Mouse (Mus musculus) CH12.LX (cell line): ENCODE data around the gene Depdc1b. TPM values are rescaled to one million over a fixed set of nuclear protein-coding genes. Genes with fewer than 3 reads are reported as not detected.

Source experiments
- DNase-seq: peaks from one replicate; pipeline ENCODE4 v3.0.0-alpha.2; 2013; ENCODE audit errors: extremely low read depth
- H3K27ac ChIP-seq: 2 replicates; pipeline ENCODE4 v1.5.1; 2012; ENCODE audit warnings: low read depth, mild to moderate bottlenecking, control low read depth, moderate library complexity; ENCODE audit not compliant: insufficient read depth
- H3K27me3 ChIP-seq: replicated peaks from 2 replicates; pipeline ENCODE3; 2012; ENCODE audit warnings: inconsistent platforms
- H3K36me3 ChIP-seq, 2 experiments: replicated peaks in 1 of 2; 2 replicates each; pipeline versions ENCODE3 to v1.6.1; 2012; ENCODE audit warnings: inconsistent platforms in 1 of 2, low read length in 1 of 2, mild to moderate bottlenecking in 1 of 2, mixed read lengths in 1 of 2, moderate library complexity in 1 of 2; ENCODE audit not compliant: control insufficient read depth in 1 of 2, insufficient read depth in 1 of 2
- H3K4me1 ChIP-seq, 2 experiments: 2 replicates each; pipeline ENCODE4 v1.6.1; 2012; ENCODE audit warnings: inconsistent platforms in 1 of 2, moderate library complexity in 1 of 2; ENCODE audit not compliant: insufficient read depth in 2 of 2, control insufficient read depth in 1 of 2
- H3K4me2 ChIP-seq: 2 replicates; pipeline ENCODE4 v1.6.1; 2012; ENCODE audit warnings: low read depth, mild to moderate bottlenecking, control low read depth; ENCODE audit not compliant: poor library complexity, insufficient read depth, severe bottlenecking
- H3K4me3 ChIP-seq, 3 experiments: fragments of 150-350 bp in 1 of 3; sonication (generic) in 1 of 3; replicated peaks in 1 of 3; 2 replicates each; pipeline versions ENCODE3 to v1.5.1; 2011 to 2012; ENCODE audit warnings: low read depth in 2 of 3, low read length in 2 of 3, mild to moderate bottlenecking in 2 of 3, moderate library complexity in 2 of 3, control low read depth in 1 of 3, improper control_type of control experiment in 1 of 3, inconsistent platforms in 1 of 3, mixed read lengths in 1 of 3; ENCODE audit not compliant: poor library complexity in 1 of 3
- H3K79me2 ChIP-seq: replicated peaks from 2 replicates; pipeline ENCODE4 v1.6.1; 2012; ENCODE audit warnings: mild to moderate bottlenecking, moderate library complexity; ENCODE audit not compliant: control insufficient read depth, poor library complexity, insufficient read depth, severe bottlenecking; ENCODE audit errors: extremely low read depth
- H3K9ac ChIP-seq: 2 replicates; pipeline ENCODE4 v1.6.1; 2012; ENCODE audit warnings: low read depth, mild to moderate bottlenecking, control low read depth, moderate library complexity; ENCODE audit not compliant: insufficient read depth
- H3K9me3 ChIP-seq: replicated peaks from 2 replicates; pipeline ENCODE3; 2012; ENCODE audit warnings: low read length, inconsistent platforms, mixed read lengths
- CHD1 ChIP-seq: IDR thresholded peaks from 2 replicates; pipeline ENCODE4 v1.6.1; 2012; ENCODE audit warnings: low read depth, low read length, improper control_type of control experiment, inconsistent platforms
- CHD2 ChIP-seq: IDR thresholded peaks from 2 replicates; pipeline ENCODE4 v1.6.1; 2011; ENCODE audit warnings: low read length, improper control_type of control experiment
- CTCF ChIP-seq, 2 experiments: IDR thresholded peaks in 1 of 2; conservative IDR thresholded peaks in 1 of 2; 2 replicates each; pipeline ENCODE4 v1.5.1; 2011 to 2012; ENCODE audit warnings: low read depth in 2 of 2, low read length in 2 of 2, improper control_type of control experiment in 1 of 2, inconsistent platforms in 1 of 2, mild to moderate bottlenecking in 1 of 2, moderate library complexity in 1 of 2
- ELF1 ChIP-seq: IDR thresholded peaks from 2 replicates; pipeline ENCODE4 v1.6.1; 2014; ENCODE audit warnings: low read depth, mild to moderate bottlenecking, inconsistent platforms, low read length, improper control_type of control experiment
- EP300 ChIP-seq: IDR thresholded peaks from 2 replicates; pipeline ENCODE4 v1.6.1; 2011; ENCODE audit warnings: low read length, improper control_type of control experiment
- HCFC1 ChIP-seq: IDR thresholded peaks from 2 replicates; pipeline ENCODE4 v1.6.1; 2012; ENCODE audit warnings: low read depth, mild to moderate bottlenecking, inconsistent platforms, low read length, improper control_type of control experiment
- JUN ChIP-seq: IDR thresholded peaks from 2 replicates; pipeline ENCODE4 v1.6.1; 2011; ENCODE audit warnings: low read depth, mild to moderate bottlenecking, low read length, improper control_type of control experiment, moderate library complexity; ENCODE audit not compliant: insufficient read depth
- KAT2A ChIP-seq: IDR thresholded peaks from 2 replicates; pipeline ENCODE4 v1.6.1; 2012; ENCODE audit warnings: low read length, improper control_type of control experiment, inconsistent platforms; ENCODE audit not compliant: insufficient replicate concordance
- MAX ChIP-seq: IDR thresholded peaks from 2 replicates; pipeline ENCODE4 v1.6.1; 2011; ENCODE audit warnings: low read length, improper control_type of control experiment
- MAZ ChIP-seq: IDR thresholded peaks from 2 replicates; pipeline ENCODE4 v1.6.1; 2012; ENCODE audit warnings: low read depth, mild to moderate bottlenecking, inconsistent platforms, low read length, improper control_type of control experiment, moderate library complexity
- MEF2A ChIP-seq: IDR thresholded peaks from 2 replicates; pipeline ENCODE4 v1.6.1; 2014; ENCODE audit warnings: low read depth, mild to moderate bottlenecking, inconsistent platforms, low read length, improper control_type of control experiment, borderline replicate concordance
- NELFE ChIP-seq: IDR thresholded peaks from 2 replicates; pipeline ENCODE4 v1.6.1; 2011; ENCODE audit warnings: low read depth, low read length, improper control_type of control experiment
- POLR2A ChIP-seq: IDR thresholded peaks from 2 replicates; pipeline ENCODE4 v1.6.1; 2011; ENCODE audit warnings: low read depth, mild to moderate bottlenecking, improper control_type of control experiment, low read length
- POLR2AphosphoS2 ChIP-seq: IDR thresholded peaks from 2 replicates; pipeline ENCODE4 v1.6.1; 2011; ENCODE audit warnings: low read depth, low read length, improper control_type of control experiment
- RAD21 ChIP-seq: IDR thresholded peaks from 2 replicates; pipeline ENCODE4 v1.6.1; 2011; ENCODE audit warnings: low read depth, mild to moderate bottlenecking, low read length, improper control_type of control experiment, moderate library complexity
- TBP ChIP-seq: conservative IDR thresholded peaks from 2 replicates; pipeline ENCODE4 v1.6.1; 2011; ENCODE audit warnings: low read depth, low read length, improper control_type of control experiment
- TCF12 ChIP-seq: IDR thresholded peaks from 2 replicates; pipeline ENCODE4 v1.6.1; 2014; ENCODE audit warnings: low read depth, mild to moderate bottlenecking, inconsistent platforms, low read length, improper control_type of control experiment
- ZC3H11A ChIP-seq: IDR thresholded peaks from 2 replicates; pipeline ENCODE4 v1.6.1; 2012; ENCODE audit warnings: low read depth, mild to moderate bottlenecking, inconsistent platforms, low read length, improper control_type of control experiment
- dilution Hi-C: fragments of 300-500 bp; cut with MboI; formaldehyde crosslinking; loops from 2 replicates; pipeline ENCODE4 v1.14.3; 2020; ENCODE audit warnings: low sequenced_read_pairs; ENCODE audit not compliant: extremely low pct_unique_long_range_greater_than_20kb, extremely low pct_ligation_motif_present
- in situ Hi-C: fragments of 300-500 bp; cut with MboI; formaldehyde crosslinking; loops from 3 replicates; pipeline ENCODE4 v1.14.3; 2019; ENCODE audit warnings: low sequenced_read_pairs, low pct_ligation_motif_present, low pct_unique_long_range_greater_than_20kb, mixed read lengths
- polyA plus RNA-seq: library from polyadenylated mRNA; unstranded; fragments of >175 nt; gene quantifications from 2 replicates; pipeline ENCODE4 v1.2.1, GENCODE M21; 2012; ENCODE audit warnings: low read depth; ENCODE audit not compliant: insufficient read length
- total RNA-seq, 2 experiments: library from RNA; depleted of rRNA; stranded (reverse); fragments of 300-350 nt in 1 of 2; fragments of >200 nt in 1 of 2; gene quantifications; 2 replicates each; pipeline ENCODE4 v1.2.3; 2012 to 2014

Gene Depdc1b
- total and polyA plus RNA-seq, 3 experiments: 11.1 to 17.8 (median 15.7) TPM

DNA sequence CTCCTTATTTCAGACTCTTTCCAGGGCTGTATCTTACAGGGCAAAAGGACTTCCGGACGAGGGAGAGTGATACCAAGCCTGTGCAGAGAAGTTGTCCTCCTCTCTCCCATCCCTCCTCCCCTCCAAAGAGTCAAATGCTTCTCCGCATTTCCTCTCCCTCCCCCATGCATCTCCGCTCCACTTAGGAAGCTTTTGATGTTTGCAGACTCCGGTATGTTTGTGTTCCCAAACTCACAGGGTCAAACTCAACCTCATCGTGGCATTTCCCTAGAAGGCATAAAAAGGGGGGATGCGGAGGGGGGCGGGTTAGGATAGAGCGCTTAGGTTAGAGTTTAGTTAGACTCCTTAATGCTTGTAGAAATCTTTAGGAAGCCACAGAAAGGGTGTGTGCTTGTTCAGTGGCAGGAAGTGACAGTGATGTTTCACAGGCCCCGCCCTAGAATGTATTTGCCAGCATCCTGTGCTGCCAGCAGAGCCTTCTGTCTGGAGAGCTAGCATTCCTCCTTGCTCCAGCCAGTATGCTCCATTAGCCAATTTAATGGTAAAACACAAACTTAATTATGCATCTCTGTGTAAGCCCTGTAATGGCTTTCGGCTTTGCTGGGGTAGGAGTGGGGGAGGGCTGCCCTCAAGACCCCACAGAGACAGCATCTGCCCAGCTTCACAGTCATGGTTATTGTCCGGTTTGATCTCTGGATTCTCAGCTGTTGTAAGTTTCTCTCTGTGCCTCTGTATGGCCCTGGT lies 18.6 kb upstream of the Depdc1b start:
- Histone ChIP-seq H3K9me3 (no peaks in the 10 kb centered on the region), H3K4me3 (no peak overlapping the region), H3K79me2 (no peaks in the 10 kb centered on the region), H3K27ac (no peak overlapping the region), H3K36me3 (no peaks in the 10 kb centered on the region), H3K27me3 (no peaks in the 10 kb centered on the region), H3K9ac (no peak overlapping the region), H3K4me1 (peaks cover 2 to 14% of the 10 kb centered on the region in 2 experiments; a peak in 2 of 4 replicates), H3K4me2 (no peak overlapping the region)
- TF ChIP-seq ZC3H11A (no peak), CTCF (conservative IDR thresholded peaks at IDR 0.05 in 1 of 2, IDR thresholded peaks at IDR 0.05 in 1 of 2; ENCODE audit: low read depth in 2 of 2, low read length in 2 of 2) (no peak), JUN (no peak), MAZ (no peak), ELF1 (no peak), CHD1 (no peak), TCF12 (no peak), RAD21 (no peak), EP300 (no peak), HCFC1 (no peak), KAT2A (no peak), POLR2AphosphoS2 (no peak)
- dilution Hi-C loops (no loop called here), in situ Hi-C loops (no loop called here)
- DNase-seq: no peak

DNA sequence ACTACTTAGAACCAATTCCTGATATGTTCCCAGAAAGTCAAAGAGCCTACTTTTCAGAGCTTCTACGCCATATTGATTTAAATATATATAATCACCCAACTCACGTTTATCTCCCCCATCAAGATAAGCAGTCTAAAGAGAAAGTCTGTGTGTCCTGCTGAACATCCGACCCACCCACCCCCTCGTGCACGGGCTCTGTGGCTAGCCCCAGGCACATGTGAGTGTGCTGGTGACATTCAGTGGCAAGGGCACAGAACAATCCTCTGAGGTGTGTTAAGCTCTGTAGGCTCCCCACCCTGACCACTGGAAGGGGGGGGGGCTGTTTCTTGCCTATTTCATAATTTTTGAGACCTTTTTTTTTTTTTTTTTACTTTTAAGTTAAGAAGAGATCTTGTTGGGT lies 17.9 kb upstream of the Depdc1b start:
- Histone ChIP-seq H3K4me1 (peaks cover 2 to 10% of the 10 kb centered on the region in 2 experiments; a peak in 2 of 4 replicates), H3K79me2 (no peaks in the 10 kb centered on the region), H3K4me2 (no peak overlapping the region), H3K27me3 (no peaks in the 10 kb centered on the region), H3K4me3 (no peak overlapping the region), H3K27ac (no peak overlapping the region), H3K9me3 (no peaks in the 10 kb centered on the region), H3K9ac (no peak overlapping the region), H3K36me3 (no peaks in the 10 kb centered on the region)
- in situ Hi-C loops: no loop called here
- no peak for DNase-seq
- dilution Hi-C loops: no loop called here
- TF ChIP-seq NELFE: no peak
- TF ChIP-seq TCF12: no peak
- TF ChIP-seq TBP: no peak
- no peak for TF ChIP-seq CHD2
- TF ChIP-seq CHD1: no peak
- TF ChIP-seq MAZ: no peak
- no peak for TF ChIP-seq MEF2A
- no peak for TF ChIP-seq POLR2A
- no peak for TF ChIP-seq MAX
- TF ChIP-seq, all 38 proteins: peak for 0
